Mouse (Mus musculus): ENCODE measurements around the gene Trpv6.

Gene Trpv6

DNA sequence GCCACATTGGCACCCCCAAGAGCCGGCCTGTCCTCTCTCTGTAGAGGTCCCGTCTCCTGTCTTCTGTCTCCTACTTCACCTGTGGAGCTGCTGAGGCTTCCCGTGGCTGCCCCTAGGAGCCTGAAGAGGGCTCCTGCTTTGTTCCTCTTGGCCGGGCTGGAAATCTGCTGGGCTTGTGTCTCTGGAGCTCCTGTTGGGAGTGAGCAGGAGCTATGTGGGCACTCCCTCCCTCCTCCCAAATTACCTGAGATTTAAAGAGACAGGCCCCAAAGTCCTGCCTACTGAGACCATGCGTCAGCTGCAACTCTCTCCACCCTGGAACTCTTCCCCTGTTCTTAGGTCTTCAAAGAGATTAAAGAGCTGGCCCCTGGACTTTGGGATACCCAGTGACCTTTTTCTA is at the start of gene Trpv6:
Trpv6 (minus strand) TSS at position 228 of the 400 bp plus-strand sequence.
- DNase-seq = no peak

DNA sequence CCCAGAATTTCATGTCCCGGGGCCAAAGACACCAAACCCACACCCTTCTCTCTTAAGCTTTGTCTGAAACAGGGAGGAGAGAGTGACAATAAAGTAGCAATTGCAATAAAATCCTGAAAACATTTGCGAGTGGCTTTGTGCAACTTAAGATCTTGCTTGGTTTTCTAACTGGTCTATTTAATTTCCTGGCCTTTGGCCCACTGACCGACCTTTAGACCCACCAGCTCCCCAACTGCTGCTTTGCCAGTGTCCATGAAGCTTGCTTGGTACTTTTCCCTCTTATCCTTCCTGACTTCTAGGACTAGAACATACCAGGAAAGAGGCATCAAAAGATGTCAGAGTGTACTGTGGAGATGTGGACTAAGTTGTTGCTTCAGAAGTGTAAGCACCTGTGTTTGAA is 49.4 kb upstream of the Trpv6 start:
- DNase-seq = no peak

DNA sequence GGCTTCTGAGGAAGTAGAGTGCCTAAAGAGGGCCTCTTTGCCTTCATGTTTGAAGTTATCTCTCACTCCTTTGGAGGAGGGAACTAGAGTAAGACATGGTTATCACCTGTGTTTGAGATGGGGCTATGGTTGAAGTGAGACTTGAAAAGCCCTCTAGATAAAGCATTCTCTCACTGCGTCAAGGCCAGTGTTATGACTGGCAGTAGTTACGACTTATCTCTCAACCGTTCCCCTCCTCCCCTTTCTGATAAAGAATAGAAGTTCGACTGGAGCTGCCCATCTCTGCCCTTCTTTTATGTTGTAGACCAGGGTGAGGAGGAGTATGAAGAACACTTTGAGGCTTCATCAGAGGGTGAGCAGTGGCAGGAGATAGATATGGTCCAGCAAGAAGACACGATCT is 48.7 kb upstream of the Trpv6 start:
- no peak for DNase-seq

DNA sequence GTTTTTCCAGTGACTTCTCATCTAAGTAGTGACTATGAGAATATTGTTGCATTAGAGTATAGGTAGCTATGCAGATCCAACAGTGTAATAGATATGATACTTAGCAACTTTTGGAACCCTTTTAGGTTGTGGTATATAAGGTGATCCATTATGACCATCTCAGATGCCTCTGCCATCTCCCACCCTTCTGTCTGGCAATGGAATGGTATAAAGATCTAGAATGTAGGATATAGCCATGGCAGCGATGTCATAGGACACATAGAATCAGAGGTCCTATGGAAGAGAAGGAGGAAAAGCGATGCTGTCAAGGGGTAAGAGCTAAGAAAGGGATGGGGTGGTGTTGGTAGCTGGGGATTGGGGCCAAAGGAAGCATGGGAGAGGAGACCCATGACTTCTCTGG is 47.9 kb upstream of the Trpv6 start, which contains the start of gene Llcfc1:
Llcfc1 (plus strand) TSS at position 301 of the 400 bp plus-strand sequence.
- DNase-seq = no peak

DNA sequence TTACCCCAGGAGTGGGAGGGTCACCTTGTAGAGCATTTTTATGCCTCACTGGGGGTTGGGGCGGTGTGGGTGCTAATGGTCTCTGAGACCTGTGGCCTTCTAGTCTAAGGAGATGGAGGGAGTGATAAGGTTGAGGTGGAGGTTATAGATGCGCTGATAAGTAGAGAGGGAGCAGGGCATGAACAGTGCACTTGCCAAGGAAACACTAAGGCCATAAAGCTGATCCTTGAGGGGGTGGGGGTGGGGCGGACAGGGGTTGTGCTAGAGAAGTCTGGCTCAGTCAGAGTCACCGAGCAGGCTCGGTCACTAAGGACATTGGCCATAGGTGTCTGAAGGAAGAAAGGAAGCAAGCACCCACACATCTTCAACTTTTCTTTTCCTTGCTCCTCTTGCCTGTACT is 45.5 kb upstream of the Trpv6 start:
- no peak for DNase-seq

DNA sequence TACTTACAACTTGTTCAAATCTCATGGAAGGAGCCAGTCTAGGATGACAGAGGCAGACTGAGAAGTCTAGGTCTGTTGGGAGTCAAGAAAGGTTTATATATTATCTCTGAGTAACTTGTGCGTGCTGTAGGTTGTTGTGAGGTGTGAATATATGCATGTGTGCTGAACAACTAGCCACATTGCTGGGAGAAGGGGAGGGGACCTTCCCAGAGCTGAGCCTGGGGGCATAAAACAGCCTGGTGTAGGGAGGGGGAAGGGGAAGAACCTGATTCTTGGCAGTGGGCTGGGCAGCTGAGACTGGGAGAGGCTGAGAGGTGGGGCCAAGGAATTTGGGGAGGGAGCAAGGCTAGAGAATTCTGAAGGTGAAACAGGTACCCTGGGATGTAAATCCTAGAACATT is 44.5 kb upstream of the Trpv6 start, which contains the start of gene Trpv5:
Trpv5 (minus strand) TSS at position 101 of the 400 bp plus-strand sequence.
- no peak for DNase-seq

DNA sequence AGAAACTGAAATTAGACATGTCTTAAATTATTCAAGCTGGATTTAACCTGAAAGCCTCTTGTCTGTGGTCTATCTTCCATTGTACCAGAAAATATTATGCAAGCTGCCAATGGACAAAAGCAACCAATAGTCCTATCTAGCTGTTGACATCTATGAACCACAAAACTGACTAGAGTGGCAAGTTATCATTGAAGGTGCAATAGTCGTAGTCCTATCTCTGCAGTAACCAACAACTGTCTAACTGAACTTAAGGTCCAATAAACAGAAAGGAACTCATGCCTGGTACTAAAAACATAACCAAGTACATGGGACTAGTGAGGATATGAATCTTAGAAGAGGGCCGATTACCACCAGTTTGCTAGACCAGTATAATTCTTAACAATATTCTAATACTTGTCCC is 40.3 kb upstream of the Trpv6 start:
- no peak for DNase-seq

DNA sequence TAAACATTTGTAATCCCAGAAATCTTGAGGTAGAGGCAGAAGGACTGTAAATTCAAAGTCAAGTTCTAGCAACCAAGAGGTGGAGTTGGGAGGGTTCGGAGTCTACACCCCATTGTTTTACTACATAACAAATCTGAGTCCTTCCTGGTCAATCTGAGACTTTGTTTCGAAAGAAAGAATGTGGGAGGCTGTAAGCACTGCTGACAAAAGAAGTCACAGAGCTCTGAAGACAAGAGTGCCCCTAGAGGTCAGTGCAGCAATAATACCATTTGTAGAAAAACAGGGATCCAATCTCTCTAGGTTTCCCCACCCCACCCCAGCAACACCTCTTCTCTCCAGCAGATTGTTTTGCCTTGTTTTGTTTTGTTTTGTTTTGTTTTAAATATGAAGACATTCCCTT is 26.1 kb upstream of the Trpv6 start:
- no peak for DNase-seq

DNA sequence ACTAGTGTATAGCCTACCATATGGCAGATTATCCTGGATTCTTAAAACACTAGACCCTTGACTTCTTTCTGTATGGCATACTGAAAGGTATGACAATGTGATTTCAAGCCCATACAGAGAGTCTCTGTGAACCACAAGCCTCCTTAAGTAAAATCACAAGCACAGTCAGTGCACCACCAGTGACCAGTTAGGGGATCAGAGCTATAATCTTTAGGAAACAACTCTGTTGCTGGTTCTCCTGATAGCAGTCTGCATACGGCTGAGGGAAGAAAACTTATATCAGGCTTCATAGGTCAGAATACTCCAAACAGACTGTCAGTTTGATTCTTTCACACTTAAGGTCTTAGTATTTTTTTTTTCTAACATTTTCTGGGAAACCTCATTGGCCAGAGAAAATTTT is 22.3 kb upstream of the Trpv6 start:
- no peak for DNase-seq

DNA sequence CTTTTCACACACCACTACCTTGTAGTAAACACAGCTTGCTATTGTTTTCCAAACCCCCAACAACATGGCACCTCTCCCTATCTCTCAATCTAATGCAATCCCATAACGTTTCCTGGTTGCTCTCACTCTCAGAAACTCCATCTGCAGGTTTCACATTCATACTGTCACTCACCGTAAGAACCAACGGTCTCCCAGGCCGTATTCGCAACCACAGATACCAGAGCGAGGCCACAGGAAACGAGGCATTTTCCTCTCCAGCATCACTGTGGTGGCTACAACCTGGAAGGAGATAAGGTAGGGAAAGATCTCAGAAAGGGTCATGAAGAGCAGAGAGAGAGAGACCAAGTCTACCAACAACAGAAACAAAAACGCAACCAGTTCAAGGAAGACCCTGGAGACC is 18.4 kb upstream of the Trpv6 start:
- DNase-seq = no peak

DNA sequence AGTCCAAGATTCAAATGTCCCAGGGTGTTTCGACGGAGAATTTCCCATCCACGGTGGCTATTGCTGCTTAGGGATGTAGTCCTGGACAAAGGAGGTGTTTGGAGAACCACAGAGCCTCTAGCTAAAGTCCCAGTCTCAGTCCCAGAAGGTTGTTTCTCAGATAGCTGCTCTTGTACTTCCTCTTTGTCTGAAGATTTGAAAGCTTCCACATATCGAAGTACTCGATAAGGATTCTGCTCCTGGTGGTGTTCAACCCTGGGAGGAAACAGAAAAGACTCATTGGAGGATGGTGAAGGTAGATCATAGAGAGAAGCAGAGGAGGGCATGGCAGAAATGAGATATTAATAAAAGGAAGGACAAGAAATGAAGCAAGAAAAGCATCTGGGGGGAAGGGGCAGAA is 17.0 kb upstream of the Trpv6 start:
- DNase-seq = no peak

DNA sequence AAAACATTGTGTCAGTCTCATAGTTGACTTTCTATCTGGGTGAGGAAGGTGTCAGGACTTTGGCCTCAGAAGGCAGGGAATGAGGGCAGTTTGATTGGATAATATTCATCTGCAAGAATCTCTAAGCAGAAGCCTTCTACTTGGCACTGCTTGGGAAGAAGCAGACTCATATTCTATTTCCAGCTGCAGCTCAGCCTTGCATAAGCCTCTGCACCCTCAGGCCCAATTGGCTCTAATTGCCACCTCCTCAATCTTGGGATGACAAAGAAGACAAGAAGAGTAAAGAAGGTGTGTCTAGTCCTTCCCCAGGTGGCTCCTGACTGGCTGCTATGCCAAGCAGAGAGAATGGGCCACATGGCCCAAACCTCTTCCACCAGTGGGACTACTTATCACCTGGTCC is 10.5 kb upstream of the Trpv6 start:
- DNase-seq = no peak

DNA sequence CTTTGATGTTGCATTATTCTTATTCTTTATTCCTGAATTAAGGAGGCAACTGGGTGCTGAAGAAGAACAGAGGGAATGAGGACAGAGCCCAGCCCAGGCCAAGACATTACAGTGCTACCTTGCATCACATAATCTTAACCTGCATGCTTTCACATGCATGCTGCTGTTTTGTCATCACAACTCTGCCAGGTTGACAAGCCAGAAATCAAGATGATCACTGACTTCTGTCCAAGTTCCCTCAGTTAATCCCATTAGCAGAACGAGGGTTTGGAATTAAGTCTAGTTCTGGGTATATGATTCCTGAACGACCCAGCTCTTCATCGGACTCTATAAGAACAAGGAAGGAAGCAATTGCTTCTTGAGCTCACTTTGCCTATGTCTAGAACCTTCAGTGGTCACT is 10.0 kb upstream of the Trpv6 start:
- no peak for DNase-seq

DNA sequence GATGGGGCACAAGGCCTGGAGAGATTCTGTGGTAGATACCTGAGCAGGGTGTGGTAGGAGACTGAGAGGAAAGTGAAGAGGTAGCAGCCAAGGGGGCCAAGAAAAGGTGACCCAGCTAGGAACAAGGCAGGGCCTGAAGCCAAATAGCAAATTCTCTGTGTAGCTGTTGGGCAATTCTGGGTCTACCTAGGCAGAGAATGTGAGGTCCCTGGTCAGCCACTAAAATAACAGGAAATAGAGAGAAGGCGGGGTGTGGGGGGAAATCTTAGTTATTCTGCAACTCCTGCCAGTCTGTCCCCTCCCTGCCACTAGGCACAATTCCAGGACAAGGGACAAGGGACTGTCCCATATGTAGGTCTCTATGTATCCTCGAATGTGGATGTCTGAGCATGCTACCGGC is 7.0 kb upstream of the Trpv6 start:
- no peak for DNase-seq

DNA sequence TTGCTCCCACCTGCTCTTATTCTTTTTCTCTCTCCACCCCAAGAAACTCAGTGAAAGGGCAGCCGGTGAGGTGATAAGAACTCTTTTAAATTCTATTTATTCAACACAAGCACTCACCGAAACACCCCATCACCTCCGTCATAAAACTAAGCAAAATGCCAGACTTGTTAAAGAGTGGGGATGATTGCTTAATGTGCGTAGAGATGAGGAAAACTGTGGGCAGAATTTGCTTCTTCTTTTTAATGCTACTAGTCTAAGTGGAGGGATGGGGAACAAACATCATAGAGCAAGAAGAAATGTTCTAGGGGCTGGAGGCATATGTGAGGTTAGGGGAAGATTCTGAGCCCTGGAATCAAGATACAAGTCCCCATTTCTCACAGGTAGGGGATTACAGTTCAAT is 6.6 kb upstream of the Trpv6 start:
- no peak for DNase-seq

DNA sequence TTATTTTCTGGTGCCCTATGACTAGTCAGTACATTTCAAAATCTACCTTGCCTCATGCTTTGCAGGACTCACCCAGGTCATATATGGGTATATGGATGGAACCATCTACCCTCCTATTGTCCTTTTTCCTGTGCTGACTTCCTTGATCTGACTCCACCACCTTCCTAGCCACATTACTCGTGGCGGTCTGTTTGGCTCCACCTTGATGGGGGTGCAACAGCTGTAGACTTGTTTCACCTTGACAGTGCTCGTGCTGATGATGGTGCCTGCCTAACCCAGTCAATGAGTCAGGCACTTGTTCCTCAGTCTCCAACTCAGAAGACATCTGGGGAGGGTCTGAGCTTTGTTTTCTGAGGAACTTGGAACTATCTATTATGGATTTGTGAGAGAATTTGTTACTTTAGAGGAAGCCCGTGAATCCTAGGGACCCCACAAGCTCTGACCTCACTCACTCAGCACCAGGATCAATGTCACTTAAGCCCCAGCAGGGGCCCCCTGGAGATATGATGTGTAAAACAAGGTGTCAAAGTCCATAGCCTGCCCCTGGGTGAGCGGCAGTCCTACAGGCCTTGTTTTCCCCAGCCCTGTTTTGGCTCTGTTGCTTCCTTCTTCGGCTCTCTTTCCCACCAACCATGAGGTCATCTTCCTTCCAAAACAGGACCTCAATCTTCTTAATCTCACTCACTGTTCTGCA is 5.1 kb upstream of the Trpv6 start:
- DNase-seq = no peak

DNA sequence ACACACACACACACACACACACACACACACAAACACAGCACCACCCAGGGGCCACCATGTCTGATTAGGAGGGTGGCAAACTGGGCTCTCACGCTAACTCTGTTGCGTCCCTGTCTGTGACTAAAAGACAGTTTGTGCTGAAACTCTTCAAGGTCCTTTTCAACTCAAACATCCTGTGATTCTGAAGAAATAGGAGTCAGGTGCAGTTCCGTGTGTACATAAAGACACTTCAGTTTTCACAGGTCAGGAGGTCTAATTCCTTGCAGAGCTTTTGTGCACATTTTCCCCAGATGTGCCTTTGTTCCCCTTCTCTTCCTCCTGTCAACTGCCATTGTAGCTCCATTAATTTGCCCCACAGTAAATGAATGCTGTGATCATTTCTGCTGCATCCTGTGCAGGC is 4.2 kb upstream of the Trpv6 start:
- no peak for DNase-seq

DNA sequence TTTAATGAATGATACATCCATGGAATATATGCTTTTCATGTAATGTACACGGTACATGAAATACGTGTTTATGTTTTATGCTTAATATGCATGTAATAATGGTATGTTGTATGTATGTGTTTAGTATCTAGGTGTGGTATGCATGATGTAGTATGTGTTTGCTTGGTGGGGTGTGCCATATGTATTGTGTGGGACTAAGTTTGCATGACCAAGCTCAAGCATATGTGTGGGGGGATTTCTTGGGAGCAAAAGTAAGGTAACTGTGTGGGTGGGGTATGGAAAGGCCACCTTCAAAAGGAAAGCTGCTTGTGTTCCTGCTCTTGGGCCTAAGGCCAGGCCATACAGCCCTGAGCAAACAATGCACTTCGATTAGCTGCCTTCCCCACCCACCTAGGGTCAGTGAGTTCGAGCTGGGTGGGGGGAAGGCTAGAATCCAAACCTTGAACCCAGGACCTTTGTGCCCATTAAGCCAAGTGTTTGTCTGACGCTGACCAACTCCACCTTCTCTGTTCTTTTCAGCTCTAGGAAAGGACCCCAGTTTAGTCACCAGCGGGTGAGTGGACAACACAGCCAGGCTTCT is 1.8 kb upstream of the Trpv6 start:
- DNase-seq = no peak

DNA sequence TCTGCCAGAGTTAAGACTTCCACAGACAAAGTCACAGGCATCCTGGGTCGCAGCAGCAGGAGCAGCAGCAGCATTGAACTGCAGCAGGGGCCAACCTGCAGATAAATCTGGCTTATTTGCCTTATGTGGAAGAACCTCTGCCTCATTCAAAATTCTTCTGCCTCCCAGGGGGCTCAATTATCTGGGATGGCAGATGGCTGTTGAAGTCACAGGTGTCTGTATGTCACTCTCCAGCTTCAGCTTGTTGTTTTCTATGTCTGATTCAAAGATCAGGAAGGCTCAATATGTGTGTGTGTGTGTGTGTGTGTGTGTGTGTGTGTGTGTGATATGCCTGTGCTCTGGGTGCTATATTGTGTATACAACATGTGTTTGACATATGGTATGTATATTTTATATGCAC is 1.2 kb upstream of the Trpv6 start:
- DNase-seq = no peak

DNA sequence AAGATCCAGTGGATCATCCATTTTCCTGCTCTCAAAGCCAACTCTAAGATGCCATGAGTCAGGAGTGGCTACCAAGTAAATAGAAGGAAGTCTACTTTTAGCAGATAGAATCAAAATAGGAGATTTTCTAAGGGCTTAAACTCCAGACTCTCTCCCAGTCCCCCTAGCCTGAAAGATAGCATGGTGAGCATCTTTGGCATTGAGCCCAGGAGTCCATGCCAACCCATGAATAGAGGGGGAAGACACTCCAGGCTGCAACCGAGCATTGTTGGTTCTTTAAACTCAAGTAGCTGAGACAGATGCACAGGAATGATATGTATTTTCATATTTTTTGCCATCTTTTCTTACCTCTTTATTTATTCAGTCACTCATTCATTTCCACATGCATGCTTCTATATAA is 994 bp downstream of the Trpv6 start:
- no peak for DNase-seq

DNA sequence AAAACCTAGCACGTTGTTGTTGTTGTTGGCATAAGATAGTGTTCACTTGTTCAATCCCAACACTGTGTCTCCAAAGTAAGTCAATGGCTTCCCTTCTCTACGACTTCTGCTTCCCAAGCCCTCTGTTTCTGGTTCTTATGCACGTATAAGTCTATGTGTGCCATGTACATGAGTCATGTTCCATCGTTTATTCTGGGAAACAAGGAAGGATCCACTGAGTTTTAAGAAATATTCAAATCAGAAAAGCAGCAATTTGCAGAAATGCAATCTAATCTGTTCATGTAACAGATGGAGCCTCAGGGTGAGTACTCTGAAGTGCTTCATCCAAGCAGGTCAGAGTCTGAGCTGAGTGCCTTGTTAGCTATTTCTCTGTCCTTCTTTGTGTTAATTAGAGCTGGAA is 4.7 kb downstream of the Trpv6 start:
- DNase-seq = no peak

DNA sequence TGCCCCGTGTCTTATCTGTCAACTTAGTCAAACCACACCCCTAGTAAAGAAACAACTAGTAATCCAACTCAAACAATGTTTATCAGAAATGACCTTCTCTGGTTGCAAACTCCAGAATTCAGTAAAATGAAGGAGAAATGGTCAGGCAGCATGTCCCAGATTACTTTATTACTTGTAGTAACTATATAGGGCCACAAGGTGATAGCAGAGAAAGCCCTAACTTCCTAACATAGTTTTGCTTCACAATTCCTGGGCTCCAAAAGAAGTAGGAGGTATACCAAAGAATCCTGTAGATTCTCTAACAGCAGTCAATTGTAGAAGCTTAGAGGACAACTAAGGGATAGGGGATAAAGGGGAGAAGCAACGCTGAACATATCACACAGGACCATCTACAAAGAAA is 5.4 kb downstream of the Trpv6 start:
- DNase-seq = no peak

DNA sequence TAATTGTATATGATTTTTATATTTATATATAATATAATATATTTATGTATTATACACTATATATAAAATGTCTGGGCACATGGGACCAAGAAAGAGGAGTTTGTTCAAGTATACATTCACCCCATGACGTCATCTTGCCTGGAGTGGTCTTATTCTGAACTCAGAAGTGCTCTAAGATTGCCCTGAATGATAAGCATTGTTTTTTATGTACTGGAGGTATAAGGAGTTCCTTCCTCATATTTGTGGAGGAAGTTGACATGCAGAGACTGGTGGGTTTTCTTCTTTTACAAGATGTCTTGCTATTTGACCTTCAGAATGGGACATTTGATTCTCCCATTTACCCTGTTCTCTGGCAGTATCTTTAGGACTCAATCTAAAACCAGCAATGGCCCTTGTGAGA is 8.0 kb downstream of the Trpv6 start:
- no peak for DNase-seq

DNA sequence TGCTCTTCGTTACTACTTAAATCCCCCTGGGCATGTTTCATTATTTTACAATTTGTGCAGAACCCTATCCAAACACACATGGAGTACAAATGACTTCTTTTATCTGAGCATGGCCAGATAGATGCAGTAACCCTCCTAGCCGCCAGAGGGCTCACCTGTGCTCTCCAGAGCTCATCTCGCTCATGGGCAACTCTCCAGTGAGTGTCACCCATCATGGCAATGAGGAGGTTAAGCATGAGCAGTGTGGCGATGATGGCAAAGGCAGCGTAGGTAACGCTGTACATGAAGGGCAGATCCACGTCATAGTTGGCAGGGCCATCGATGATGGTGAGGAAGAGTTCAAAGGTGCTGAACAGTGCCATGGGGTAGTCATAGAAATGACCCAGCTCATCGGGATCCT is 13.5 kb downstream of the Trpv6 start:
- DNase-seq = no peak
